Mouse (Mus musculus): ENCODE data around the gene Rtn2. TPM values are rescaled to one million over a fixed set of nuclear protein-coding genes. Genes with fewer than 3 reads are reported as not detected.

Gene Rtn2
- 27.2 TPM in 2 replicates for polyA plus RNA-seq (2015; fragmentation: Nextera tagmentation; extraction: Ambion mirVana)

DNA sequence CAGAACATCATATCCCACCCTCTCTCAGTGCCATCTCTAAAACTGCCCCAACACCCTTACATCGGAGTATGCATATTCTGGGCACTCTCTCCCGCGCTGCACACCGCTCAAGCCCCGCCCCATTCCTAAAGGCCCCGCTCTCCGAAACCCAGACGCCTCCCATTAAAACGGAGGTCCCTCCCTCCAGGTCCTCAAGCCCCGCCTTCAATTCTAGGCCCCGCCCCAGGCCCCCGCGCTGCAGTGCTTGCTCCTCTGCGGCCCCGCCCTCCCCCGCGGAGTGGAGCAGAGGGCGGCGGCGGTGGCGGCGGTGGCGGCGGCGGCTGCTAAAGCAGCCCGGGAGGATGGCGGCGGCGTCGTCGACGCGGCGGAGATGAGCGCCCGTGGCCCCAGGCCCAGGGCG lies at the start of gene Rtn2:
Gene Rtn2 (plus strand): TSS at position 240 of the 400 bp plus-strand sequence.
- H3K4me2 ChIP-seq = peak within 1 kb of the TSS; percentile 98

DNA sequence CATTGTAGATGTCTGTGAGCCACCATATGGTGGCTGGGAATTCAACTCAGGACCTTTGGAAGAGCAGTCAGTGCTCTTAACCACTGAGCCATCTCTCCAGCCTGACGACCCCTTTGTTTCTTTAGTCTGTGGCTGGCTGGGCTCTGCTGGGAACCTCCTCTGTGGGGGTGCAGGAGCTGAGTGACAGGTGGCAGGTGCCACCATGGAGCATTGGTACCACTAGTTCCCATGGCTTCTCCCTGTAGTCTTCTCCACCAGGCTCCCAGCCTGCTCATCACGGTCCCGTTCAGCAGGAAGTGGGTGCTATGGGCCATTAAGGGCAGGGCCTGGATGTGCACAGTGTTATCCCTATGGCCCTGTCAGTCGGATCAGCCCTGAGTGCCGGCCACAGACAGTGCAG lies 47.8 kb upstream of the Rtn2 start:
- ATAC-seq (replicated peaks; ENCODE audit: insufficient number of reproducible peaks, insufficient read depth, low FRiP score, low read depth) = no peak
- 70% methylated on average over 5 of the region's 5 CpGs for WGBS
- Histone ChIP-seq H3K27ac (peak overlapping the region; percentile 85; the same call in 1 of the 2 replicates), H3K4me2 (no peak overlapping the region), H3K27me3 (no peaks in the 10 kb centered on the region), H3K4me1 (replicated peaks) (peaks cover 59% of the 10 kb centered on the region), H3K4me3 (no peak overlapping the region), H3K9me3 (replicated peaks) (no peaks in the 10 kb centered on the region), H3K9ac (no peak overlapping the region), H3K36me3 (peaks cover 10% of the 10 kb centered on the region; the same call in 1 of the 2 replicates)

More for the DNA sequence above, at the start of gene Rtn2:
- peaks cover 68% of the 10 kb centered on the region for H3K27me3 ChIP-seq
- WGBS = 1% methylated on average over 37 of the region's 37 CpGs
- no peaks in the 10 kb centered on the region for H3K9me3 ChIP-seq (replicated peaks)
- peak; percentile 66 for ATAC-seq (replicated peaks; ENCODE audit: insufficient number of reproducible peaks, insufficient read depth, low FRiP score, low read depth)
- no peak within 1 kb of the TSS; the same call in 1 of the 2 replicates for H3K9ac ChIP-seq
- no peaks in the 10 kb centered on the region for H3K36me3 ChIP-seq
- H3K27ac ChIP-seq = no peak within 1 kb of the TSS
- H3K4me3 ChIP-seq = peak within 1 kb of the TSS; percentile 58
- peaks cover 20% of the 10 kb centered on the region for H3K4me1 ChIP-seq (replicated peaks)

DNA sequence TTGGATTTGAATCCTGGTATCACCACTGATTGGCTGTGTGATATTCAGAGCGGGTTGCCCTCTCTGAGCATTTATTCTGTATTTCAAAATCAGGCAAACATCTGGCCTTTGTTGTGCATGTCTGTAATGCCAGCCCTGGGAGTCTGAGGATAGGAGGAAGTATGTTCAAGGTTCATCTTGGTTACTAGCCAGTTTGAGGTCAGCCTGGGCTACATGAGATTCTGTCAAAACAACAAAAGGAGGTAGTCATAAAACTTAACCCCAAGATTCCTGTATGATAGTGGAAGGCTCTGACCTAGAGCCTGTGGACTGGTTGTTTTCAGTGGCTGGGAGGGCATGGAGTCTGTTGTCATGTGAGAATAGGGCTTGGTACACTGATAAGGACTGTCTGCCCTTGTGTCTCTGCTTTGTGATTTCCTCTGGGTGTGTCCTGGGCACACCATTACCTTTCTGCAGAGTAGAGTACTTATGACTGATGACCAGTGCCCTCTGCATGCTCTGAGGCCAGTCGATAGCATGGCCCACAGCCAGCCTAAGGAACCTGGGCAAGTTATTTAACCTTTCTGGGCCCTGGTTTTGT lies 47.2 kb upstream of the Rtn2 start:
- H3K27me3 ChIP-seq = no peaks in the 10 kb centered on the region
- H3K9me3 ChIP-seq (replicated peaks) = no peaks in the 10 kb centered on the region
- no peak overlapping the region for H3K4me3 ChIP-seq
- peaks cover 10% of the 10 kb centered on the region; the same call in 1 of the 2 replicates for H3K36me3 ChIP-seq
- H3K27ac ChIP-seq = peak overlapping the region; percentile 85
- no peak for ATAC-seq (replicated peaks; ENCODE audit: insufficient number of reproducible peaks, insufficient read depth, low FRiP score, low read depth)
- H3K4me1 ChIP-seq (replicated peaks) = peaks cover 59% of the 10 kb centered on the region
- WGBS = 71% methylated on average over 2 of the region's 2 CpGs
- no peak overlapping the region for H3K9ac ChIP-seq
- H3K4me2 ChIP-seq = no peak overlapping the region

DNA sequence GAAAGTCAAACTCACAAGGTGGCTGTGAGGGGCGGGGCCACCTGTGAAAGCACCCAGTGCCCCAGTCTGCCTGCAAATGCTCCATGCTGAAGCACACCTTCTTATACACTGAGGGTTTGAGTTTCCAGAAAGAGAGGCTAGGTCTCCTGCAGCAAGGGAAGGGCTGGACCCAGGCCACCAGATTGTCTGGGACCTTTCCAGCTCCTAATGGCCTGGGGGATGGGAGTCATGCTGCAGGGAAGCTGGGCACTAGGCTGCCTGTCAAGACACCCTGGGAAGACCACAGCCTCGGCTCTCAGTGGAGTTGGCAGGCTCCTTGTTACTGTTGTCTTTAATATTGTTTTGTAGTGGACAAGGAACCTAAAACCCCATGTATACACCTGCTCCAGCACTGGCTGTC lies 46.0 kb upstream of the Rtn2 start:
- Histone ChIP-seq H3K4me2 (0 out of 2 replicates have a peak overlapping the region, but pooled peaks have one; percentile 4), H3K9ac (no peak overlapping the region)
- no peak for ATAC-seq (replicated peaks; ENCODE audit: insufficient number of reproducible peaks, insufficient read depth, low FRiP score, low read depth)

DNA sequence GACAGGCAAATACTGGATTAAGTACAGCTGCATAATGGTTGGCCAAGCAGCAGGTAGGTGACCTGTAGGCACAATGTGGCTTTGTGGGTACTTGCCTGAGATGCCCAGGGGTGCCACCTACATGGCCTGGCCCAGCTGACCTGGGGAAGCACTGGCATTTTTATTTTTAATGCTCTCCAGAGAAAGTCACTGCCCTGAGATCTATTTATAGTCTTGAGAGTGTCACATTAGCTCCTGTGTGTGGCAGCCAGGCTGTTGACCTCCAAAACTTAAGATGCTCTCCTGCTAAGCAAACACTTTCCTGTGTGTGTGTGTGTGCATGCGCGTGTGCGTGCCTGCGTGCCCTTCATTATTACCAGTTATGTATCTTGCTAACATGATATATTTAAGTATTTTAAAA lies 44.1 kb upstream of the Rtn2 start:
- 66% methylated on average over 4 of the region's 4 CpGs for WGBS
- Histone ChIP-seq H3K36me3 (0 out of 2 replicates have a peak, but pooled peaks cover 5% of the 10 kb centered on the region), H3K27me3 (no peaks in the 10 kb centered on the region), H3K4me1 (replicated peaks) (peaks cover 50% of the 10 kb centered on the region), H3K9ac (no peak overlapping the region), H3K4me2 (no peak overlapping the region), H3K9me3 (replicated peaks) (no peaks in the 10 kb centered on the region), H3K4me3 (no peak overlapping the region), H3K27ac (peak overlapping the region; percentile 78)
- 0 out of 2 replicates have a peak, but pooled peaks have one; percentile 19 for ATAC-seq (replicated peaks; ENCODE audit: insufficient number of reproducible peaks, insufficient read depth, low FRiP score, low read depth)

More for the DNA sequence above, 46.0 kb upstream of the Rtn2 start:
- WGBS = 64% methylated on average over 2 of the region's 2 CpGs
- 0 out of 2 replicates have a peak, but pooled peaks cover 5% of the 10 kb centered on the region for H3K36me3 ChIP-seq
- no peak overlapping the region for H3K4me3 ChIP-seq
- H3K27ac ChIP-seq = peak overlapping the region; percentile 85
- no peaks in the 10 kb centered on the region for H3K9me3 ChIP-seq (replicated peaks)
- H3K4me1 ChIP-seq (replicated peaks) = peaks cover 55% of the 10 kb centered on the region
- H3K27me3 ChIP-seq = no peaks in the 10 kb centered on the region

DNA sequence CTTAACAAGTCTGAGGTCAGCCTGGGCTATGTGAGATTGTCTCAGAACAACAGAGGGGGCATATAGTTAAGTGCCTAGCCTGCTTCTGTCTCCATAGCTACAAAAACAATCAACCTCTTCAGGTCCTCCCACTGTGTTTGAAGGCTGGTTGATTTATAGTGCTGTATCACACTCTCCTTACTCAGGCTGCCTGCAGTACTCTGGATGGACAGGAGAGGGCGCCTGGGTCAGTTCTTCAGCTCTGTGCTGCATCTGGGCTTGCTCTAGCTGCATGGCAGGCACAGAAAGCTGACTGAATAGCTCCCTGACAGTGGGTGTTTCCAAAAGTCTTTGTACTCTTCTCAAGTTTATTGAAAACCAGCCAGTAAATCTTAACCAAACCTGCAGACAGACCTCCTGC lies 43.0 kb upstream of the Rtn2 start:
- Histone ChIP-seq H3K4me1 (replicated peaks) (peaks cover 50% of the 10 kb centered on the region), H3K27me3 (no peaks in the 10 kb centered on the region), H3K27ac (peak overlapping the region; percentile 78), H3K36me3 (no peaks in the 10 kb centered on the region), H3K9ac (no peak overlapping the region), H3K4me2 (no peak overlapping the region), H3K9me3 (replicated peaks) (no peaks in the 10 kb centered on the region), H3K4me3 (no peak overlapping the region)
- WGBS = 0% methylated on average over 1 of the region's 1 CpGs
- peak; percentile 83; the same call in 1 of the 2 replicates for ATAC-seq (replicated peaks; ENCODE audit: insufficient number of reproducible peaks, insufficient read depth, low FRiP score, low read depth)

DNA sequence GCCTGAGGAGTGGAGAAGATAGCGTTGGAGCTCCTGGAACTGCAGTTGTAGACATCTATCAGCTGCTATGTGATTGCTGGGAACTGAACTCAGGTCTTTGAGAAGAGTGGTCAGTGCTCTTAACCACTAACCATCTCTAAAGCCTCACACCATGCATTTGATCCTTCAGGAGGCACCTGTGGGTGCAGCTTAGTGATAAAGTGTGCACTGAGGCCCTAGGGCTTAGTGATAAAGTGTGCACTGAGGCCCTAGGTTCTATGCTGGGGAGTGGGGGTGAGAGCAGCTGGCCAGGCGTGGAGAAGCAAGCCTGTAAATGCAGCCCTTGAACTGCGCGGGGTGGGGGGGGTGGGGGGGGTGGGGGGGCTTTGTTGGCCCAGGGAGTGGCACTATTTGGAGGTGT lies 42.4 kb upstream of the Rtn2 start:
- no peak overlapping the region for H3K4me2 ChIP-seq
- 47% methylated on average over 4 of the region's 4 CpGs for WGBS
- H3K27ac ChIP-seq = peak overlapping the region; percentile 78
- peaks cover 45% of the 10 kb centered on the region for H3K4me1 ChIP-seq (replicated peaks)
- H3K9ac ChIP-seq = 0 out of 2 replicates have a peak overlapping the region, but pooled peaks have one; percentile 18
- 0 out of 2 replicates have a peak, but pooled peaks cover under 1% of the 10 kb centered on the region for H3K36me3 ChIP-seq
- H3K4me3 ChIP-seq = no peak overlapping the region
- no peaks in the 10 kb centered on the region for H3K9me3 ChIP-seq (replicated peaks)
- ATAC-seq (replicated peaks; ENCODE audit: insufficient number of reproducible peaks, insufficient read depth, low FRiP score, low read depth) = no peak
- no peaks in the 10 kb centered on the region for H3K27me3 ChIP-seq

DNA sequence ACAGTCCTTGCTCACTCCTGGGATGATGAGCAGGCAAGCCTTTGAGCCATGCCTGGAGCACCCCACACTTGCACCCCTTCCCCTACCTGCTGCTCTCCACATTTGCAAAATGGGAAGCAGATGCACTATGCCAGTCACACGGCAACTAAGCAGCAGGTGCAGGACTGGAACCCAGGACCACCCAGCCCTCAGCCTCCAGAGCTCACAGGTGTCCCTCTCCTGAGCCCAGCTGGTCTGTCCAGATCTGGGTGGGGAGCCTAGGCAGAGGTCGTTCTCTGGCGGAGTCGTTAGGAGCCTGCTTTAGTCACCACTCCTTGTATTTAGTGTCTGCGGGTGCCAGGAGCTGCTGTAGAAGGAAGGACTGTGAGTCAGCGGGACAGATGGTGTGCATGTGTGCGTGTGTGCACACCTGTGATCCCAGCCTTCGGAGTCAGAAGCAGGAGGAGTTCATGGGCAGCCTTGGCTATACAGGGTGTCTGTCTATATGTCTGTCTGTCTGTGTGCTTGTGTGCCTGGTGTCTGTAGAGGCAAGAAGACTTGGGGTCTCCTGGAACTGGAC lies 41.4 kb upstream of the Rtn2 start:
- Histone ChIP-seq H3K9ac (no peak overlapping the region), H3K4me1 (replicated peaks) (peaks cover 35% of the 10 kb centered on the region), H3K27ac (no peak overlapping the region), H3K4me2 (no peak overlapping the region), H3K9me3 (replicated peaks) (no peaks in the 10 kb centered on the region), H3K36me3 (peaks cover 11% of the 10 kb centered on the region), H3K27me3 (no peaks in the 10 kb centered on the region), H3K4me3 (no peak overlapping the region)
- ATAC-seq (replicated peaks; ENCODE audit: insufficient number of reproducible peaks, insufficient read depth, low FRiP score, low read depth) = no peak
- 89% methylated on average over 8 of the region's 8 CpGs for WGBS

DNA sequence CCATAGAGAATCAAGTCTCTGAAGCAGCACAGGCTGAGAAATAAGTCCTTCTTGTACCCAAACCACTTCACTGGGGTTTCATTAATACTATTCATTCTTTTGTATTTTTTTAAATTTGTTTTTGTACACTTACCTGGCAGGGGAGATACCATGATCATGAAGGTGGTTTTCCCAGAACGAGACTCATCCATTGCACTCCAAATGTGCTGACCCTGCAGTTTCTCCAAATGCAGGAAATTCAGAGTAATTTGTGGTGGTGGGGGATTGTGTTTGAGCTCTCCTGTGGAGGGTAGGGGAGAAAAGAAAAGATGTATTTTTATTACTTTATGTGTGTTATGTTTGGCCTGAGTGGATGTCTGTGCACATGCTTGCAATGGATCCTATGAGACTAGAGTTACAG lies 40.4 kb upstream of the Rtn2 start:
- Histone ChIP-seq H3K27me3 (no peaks in the 10 kb centered on the region), H3K4me3 (no peak overlapping the region), H3K36me3 (peaks cover 14% of the 10 kb centered on the region), H3K4me2 (no peak overlapping the region), H3K4me1 (replicated peaks) (peaks cover 25% of the 10 kb centered on the region), H3K9me3 (replicated peaks) (no peaks in the 10 kb centered on the region), H3K27ac (no peak overlapping the region), H3K9ac (no peak overlapping the region)
- ATAC-seq (replicated peaks; ENCODE audit: insufficient number of reproducible peaks, insufficient read depth, low FRiP score, low read depth) = no peak
- WGBS = 97% methylated on average over 1 of the region's 1 CpGs

DNA sequence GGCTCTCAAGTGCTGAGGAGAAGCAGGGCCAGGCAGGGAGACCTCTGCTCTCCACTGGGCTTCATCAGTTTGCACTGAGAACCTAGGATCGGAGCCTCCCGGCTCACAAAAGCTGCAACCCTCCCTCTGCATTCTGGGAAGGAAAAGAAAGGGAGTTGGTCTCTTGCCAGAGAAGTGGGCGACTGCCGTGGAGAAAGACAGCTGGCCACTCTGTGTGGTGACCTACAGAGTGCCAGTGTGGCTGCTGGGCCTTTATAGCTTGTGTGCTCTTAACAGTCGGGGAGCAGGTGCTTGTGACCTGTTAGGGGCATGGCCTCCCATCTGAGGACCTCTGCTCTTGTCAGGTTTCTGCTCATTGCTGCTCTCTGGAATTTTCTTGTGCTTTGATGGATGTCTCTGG lies 38.6 kb upstream of the Rtn2 start:
- H3K9ac ChIP-seq = no peak overlapping the region
- no peaks in the 10 kb centered on the region for H3K27me3 ChIP-seq
- H3K4me2 ChIP-seq = no peak overlapping the region
- no peak overlapping the region for H3K4me3 ChIP-seq
- H3K36me3 ChIP-seq = peaks cover 22% of the 10 kb centered on the region
- H3K27ac ChIP-seq = no peak overlapping the region
- no peaks in the 10 kb centered on the region for H3K9me3 ChIP-seq (replicated peaks)
- H3K4me1 ChIP-seq (replicated peaks) = peaks cover 11% of the 10 kb centered on the region
- WGBS = 55% methylated on average over 5 of the region's 5 CpGs
- ATAC-seq (replicated peaks; ENCODE audit: insufficient number of reproducible peaks, insufficient read depth, low FRiP score, low read depth) = no peak

DNA sequence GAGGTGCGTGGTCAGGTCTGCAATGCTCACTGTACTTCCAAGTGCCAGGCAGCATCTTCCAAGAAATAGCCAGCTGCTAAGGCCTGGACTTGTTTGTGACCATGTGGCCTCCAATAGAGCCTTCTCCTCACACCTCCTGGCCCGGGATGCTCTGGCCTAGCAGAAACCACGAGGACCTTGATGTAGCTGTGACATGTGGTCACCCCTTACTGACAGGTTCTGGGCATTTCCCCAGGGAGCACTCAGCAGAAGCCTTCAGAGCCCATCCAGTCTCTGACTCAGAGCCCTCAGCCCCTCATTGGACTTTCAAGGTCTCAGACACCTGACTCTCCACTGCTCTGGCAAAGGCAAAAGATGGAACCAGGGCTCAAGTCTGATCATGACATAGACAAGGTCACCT lies 37.3 kb upstream of the Rtn2 start:
- H3K9ac ChIP-seq = no peak overlapping the region
- H3K36me3 ChIP-seq = peaks cover 22% of the 10 kb centered on the region
- WGBS = 60% methylated on average over 3 of the region's 3 CpGs
- H3K27me3 ChIP-seq = no peaks in the 10 kb centered on the region
- ATAC-seq (replicated peaks; ENCODE audit: insufficient number of reproducible peaks, insufficient read depth, low FRiP score, low read depth) = no peak
- no peaks in the 10 kb centered on the region for H3K9me3 ChIP-seq (replicated peaks)
- H3K4me3 ChIP-seq = no peak overlapping the region
- H3K27ac ChIP-seq = no peak overlapping the region
- no peak overlapping the region for H3K4me2 ChIP-seq
- H3K4me1 ChIP-seq (replicated peaks) = no peaks in the 10 kb centered on the region

DNA sequence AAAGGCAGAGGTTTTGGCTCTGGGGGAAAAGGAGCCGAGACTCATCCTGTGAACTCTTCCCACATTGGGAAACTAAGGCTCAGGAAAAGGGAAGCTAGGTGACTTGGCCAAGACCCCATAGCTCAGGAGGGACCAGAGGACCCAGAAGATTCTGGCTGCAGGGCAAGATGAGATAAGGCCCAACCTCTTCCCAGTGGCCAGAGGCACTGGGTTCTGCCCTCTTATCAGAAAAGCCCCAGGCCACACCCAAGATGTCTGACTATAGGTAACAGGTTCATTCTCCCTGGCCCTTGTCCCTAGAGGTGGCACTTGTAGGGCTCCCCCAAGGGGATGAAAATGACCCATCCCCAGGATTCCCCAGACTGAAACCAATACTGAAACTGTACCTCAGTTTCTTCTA lies 35.6 kb upstream of the Rtn2 start:
- Histone ChIP-seq H3K4me3 (no peak overlapping the region), H3K36me3 (peaks cover 22% of the 10 kb centered on the region), H3K27me3 (no peaks in the 10 kb centered on the region), H3K9ac (no peak overlapping the region), H3K9me3 (replicated peaks) (no peaks in the 10 kb centered on the region), H3K4me1 (replicated peaks) (no peaks in the 10 kb centered on the region), H3K27ac (no peak overlapping the region), H3K4me2 (no peak overlapping the region)
- WGBS = 87% methylated on average over 1 of the region's 1 CpGs
- no peak for ATAC-seq (replicated peaks; ENCODE audit: insufficient number of reproducible peaks, insufficient read depth, low FRiP score, low read depth)

Data from heart, embryonic 15.5 days (tissue).